8 mouse cellular contexts compared by ENCODE assay signal in genomic region chr17:50574161-50574560, GRCm38 (mm10).
DNase-seq lines count a peak whose midpoint lies in the region; ATAC-seq lines count a peak whose summit lies in the region.
"Had no signal": no experiment of that assay in that cellular context is flagged by ENCODE, and none has a peak within 500 bp of the region (broad histone marks: within the 10 kb centered on the region; RNA-seq: fewer than 3 reads in every experiment).

No protein-coding gene starts in this region.

- peak; percentile 20 to 36 for DNase-seq in layer of hippocampus, postnatal 10 days (ENCODE audit: low spot score in 2 of 2)
- DNase-seq in layer of hippocampus, adult 9-10 months (ENCODE audit: low spot score) = no peak
- DNase-seq in B cell, adult 2 months = peak; percentile 80 to 82
- peak; percentile 24 for DNase-seq in brain, adult 2 months (ENCODE audit: low read depth, low spot score)
- no peak for DNase-seq in T-cell, adult 2 months (ENCODE audit: low spot score)
- DNase-seq in adipocyte (ENCODE audit: low spot score) = no peak

- peak; percentile 53 for ATAC-seq in megakaryocyte progenitor cell, adult 5-6 weeks (replicated peaks; ENCODE audit: poor library complexity)
- ATAC-seq: liver, embryonic 12.5 days had no signal

Comparison
In these comparisons a context has a peak if more than half of its experiments do, and no peak if none do; other contexts are left out.
1. DNase-seq: peak in layer of hippocampus, postnatal 10 days (2 of 2), B cell, adult 2 months (2 of 2) and brain, adult 2 months (single experiment); none in layer of hippocampus, adult 9-10 months (single experiment), T-cell, adult 2 months (single experiment) and adipocyte (single experiment).